ENCODE assay signal across 8 mouse cellular contexts in the genomic region with DNA sequence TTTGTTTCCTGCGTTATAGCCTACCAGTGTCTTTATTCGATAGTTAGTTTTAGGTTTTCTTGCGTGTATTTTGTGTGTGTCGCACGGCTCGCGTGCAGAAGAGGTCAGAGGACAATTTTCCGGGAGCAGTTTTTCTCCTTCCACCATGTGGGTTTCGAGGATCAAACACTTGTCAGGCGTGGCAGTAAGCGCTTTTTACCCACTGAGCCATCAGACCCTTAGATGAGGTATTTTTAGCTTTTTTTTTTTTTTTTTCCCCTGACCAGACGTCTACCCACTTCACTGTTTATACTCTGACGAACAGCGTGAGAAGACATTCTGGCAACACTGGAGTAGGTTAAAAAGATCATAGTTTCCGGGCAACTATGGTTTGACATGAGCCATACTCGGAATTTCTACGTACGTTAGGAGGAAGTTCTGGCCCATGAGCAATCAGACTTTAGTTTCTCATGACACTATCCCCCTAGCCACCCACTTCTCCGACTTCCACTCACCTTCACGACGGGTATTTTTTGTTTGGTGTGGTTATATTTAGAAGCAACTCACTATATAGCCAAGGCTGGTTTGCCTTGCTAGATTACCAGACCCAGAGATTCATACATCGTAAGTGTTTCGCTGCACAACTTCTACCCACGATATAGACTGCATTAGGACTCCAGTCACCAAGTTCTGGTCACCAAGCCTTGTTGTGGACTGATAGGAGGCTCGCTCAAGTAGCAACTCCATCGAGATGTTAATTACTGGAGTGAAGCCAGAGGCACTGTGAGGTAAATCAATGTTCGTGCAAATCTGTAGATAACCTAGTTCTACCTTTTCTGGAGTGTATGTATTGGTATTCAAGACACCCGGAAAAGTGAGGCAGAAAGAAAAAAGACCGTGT. TPM values are rescaled to one million over a fixed set of nuclear protein-coding genes. Genes with fewer than 3 reads are reported as not detected.
DNase-seq lines count a peak whose midpoint lies in the region; ATAC-seq and TF ChIP-seq lines count a peak whose summit lies in the region.

No protein-coding gene starts in this region.

- peak overlapping the region; percentile 89 for H3K4me2 ChIP-seq in limb, embryonic 11.5 days (ENCODE audit: low read depth, severe bottlenecking)

- peak overlapping the region; percentile 79; the same call in 1 of the 2 replicates for H3K9ac ChIP-seq in limb, embryonic 11.5 days (ENCODE audit: low read length)

- DNase-seq in gastrocnemius, adult 2 months: no peak
- no peak for DNase-seq in gastrocnemius, postnatal 25 days
- peak; percentile 19 to 27 for DNase-seq in CD8-positive naive resting alpha-beta T cell, adult 2 months (ENCODE audit: low read depth in 2 of 2, low spot score in 2 of 2)
- DNase-seq in forebrain, embryonic 10.5 days (ENCODE audit: extremely low spot score, low spot score): no peak
- no peak for DNase-seq in limb, embryonic 11.5 days (ENCODE audit: low spot score)
- peak; percentile 79 for DNase-seq in naive thymus-derived CD4-positive, alpha-beta T cell, adult 2 months (ENCODE audit: low read depth)
- no peak for DNase-seq in adrenal gland, adult 18-20 months (ENCODE audit: low spot score in 2 of 2)
- DNase-seq in adrenal gland, adult (ENCODE audit: inconsistent age in 2 of 2, low spot score in 1 of 2): no peak

- ATAC-seq in limb, embryonic 11.5 days (ENCODE audit: insufficient number of reproducible peaks, low FRiP score, low TSS enrichment, low read depth): peak; percentile 29; the same call in 1 of the 2 replicates

- TF ChIP-seq CTCF in gastrocnemius, adult 2 months (IDR thresholded peaks at IDR 0.05): no peak

- H3K27ac ChIP-seq in gastrocnemius, adult 2 months: peak overlapping the region; percentile 90
- H3K27ac ChIP-seq in forebrain, embryonic 10.5 days: peak overlapping the region; percentile 91
- H3K27ac ChIP-seq in limb, embryonic 11.5 days (replicated peaks; ENCODE audit: low read depth, low read length): no peak overlapping the region

- H3K36me3 ChIP-seq in forebrain, embryonic 10.5 days (replicated peaks): peaks cover 4% of the 10 kb centered on the region; the same call in 1 of the 2 replicates
- no peaks in the 10 kb centered on the region for H3K36me3 ChIP-seq in limb, embryonic 11.5 days (ENCODE audit: control insufficient read depth, insufficient read depth, low read length)

- peak overlapping the region; percentile 98 for H3K4me3 ChIP-seq in gastrocnemius, adult 2 months
- H3K4me3 ChIP-seq in forebrain, embryonic 10.5 days: peak overlapping the region; percentile 89
- H3K4me3 ChIP-seq in limb, embryonic 11.5 days (ENCODE audit: low read depth, low read length): peak overlapping the region; percentile 98

- 36% methylated on average over 29 of the region's 29 CpGs for WGBS in forebrain, embryonic 10.5 days
- WGBS in limb, embryonic 11.5 days: 34% methylated on average over 29 of the region's 29 CpGs

- intact Hi-C loops in gastrocnemius, adult 2 months (cut with DNase I): loop anchor here (2.0 to 5.0 kb wide), 2 partner anchors 42 to 83 kb away; a partner anchor contains a TSS

- H3K4me1 ChIP-seq in forebrain, embryonic 10.5 days: peaks cover 26% of the 10 kb centered on the region
- peaks cover 4% of the 10 kb centered on the region; the same call in 1 of the 2 replicates for H3K4me1 ChIP-seq in limb, embryonic 11.5 days (ENCODE audit: control insufficient read depth, insufficient read depth, low read length)

- no peaks in the 10 kb centered on the region for H3K27me3 ChIP-seq in forebrain, embryonic 10.5 days (ENCODE audit: poor library complexity, severe bottlenecking)
- no peaks in the 10 kb centered on the region for H3K27me3 ChIP-seq in limb, embryonic 11.5 days (ENCODE audit: control insufficient read depth, insufficient read depth, low read length)

- H3K9me3 ChIP-seq in forebrain, embryonic 10.5 days: no peaks in the 10 kb centered on the region
- no peaks in the 10 kb centered on the region for H3K9me3 ChIP-seq in limb, embryonic 11.5 days (ENCODE audit: control insufficient read depth, low read length)

RNA-seq across cellular contexts. Expression of a gene that starts 0.6 kb away (rescaled TPM):
- total RNA-seq in gastrocnemius, adult 2 months (2021): 10 to 100 TPM; 61.9 to 83.9 TPM
- 10 to 100 TPM; 52.7 to 61.0 TPM for total RNA-seq in gastrocnemius, postnatal 25 days (2021)
- polyA plus RNA-seq in forebrain, embryonic 10.5 days (2016; fragmentation: Nextera tagmentation; extraction: Ambion mirVana): 64.1 and 69.1 TPM in 2 replicates
- 45.0 and 49.8 TPM in 2 replicates for polyA plus RNA-seq in limb, embryonic 11.5 days (2014; fragmentation: Nextera tagmentation; extraction: Ambion mirVana)
- total RNA-seq in adrenal gland, adult 18-20 months (2021): 10 to 100 TPM; 61.2 to 63.0 TPM

RNA-seq across cellular contexts. Expression of a gene that starts 12.1 kb away (rescaled TPM):
- 10 to 100 TPM; 55.2 to 96.6 TPM for total RNA-seq in gastrocnemius, adult 2 months (2021)
- 10 to 100 TPM; 67.1 to 73.5 TPM for total RNA-seq in gastrocnemius, postnatal 25 days (2021)
- 33.1 and 35.8 TPM in 2 replicates for polyA plus RNA-seq in forebrain, embryonic 10.5 days (2016; fragmentation: Nextera tagmentation; extraction: Ambion mirVana)
- 23.2 and 31.4 TPM in 2 replicates for polyA plus RNA-seq in limb, embryonic 11.5 days (2014; fragmentation: Nextera tagmentation; extraction: Ambion mirVana)
- 100 to 1,000 TPM; 125 to 212 TPM for total RNA-seq in adrenal gland, adult 18-20 months (2021)

RNA-seq across cellular contexts. Expression of a gene that starts 39.3 kb away (rescaled TPM):
- 100 to 1,000 TPM; 164 to 181 TPM for total RNA-seq in gastrocnemius, adult 2 months (2021)
- 100 to 1,000 TPM; 122 to 134 TPM for total RNA-seq in gastrocnemius, postnatal 25 days (2021)
- 28.5 and 30.1 TPM in 2 replicates for polyA plus RNA-seq in forebrain, embryonic 10.5 days (2016; fragmentation: Nextera tagmentation; extraction: Ambion mirVana)
- 32.5 and 35.2 TPM in 2 replicates for polyA plus RNA-seq in limb, embryonic 11.5 days (2014; fragmentation: Nextera tagmentation; extraction: Ambion mirVana)
- total RNA-seq in adrenal gland, adult 18-20 months (2021): 10 to 100 TPM; 33.1 to 43.5 TPM

RNA-seq across cellular contexts. Expression of a gene that starts 52.3 kb away (rescaled TPM):
- total RNA-seq in gastrocnemius, adult 2 months (2021): 1 to 10 TPM; 3.7 to 3.9 TPM
- total RNA-seq in gastrocnemius, postnatal 25 days (2021): 1 to 10 TPM; 2.8 to 3.1 TPM
- polyA plus RNA-seq in forebrain, embryonic 10.5 days (2016; fragmentation: Nextera tagmentation; extraction: Ambion mirVana): 11.9 and 12.1 TPM in 2 replicates
- 6.7 and 7.2 TPM in 2 replicates for polyA plus RNA-seq in limb, embryonic 11.5 days (2014; fragmentation: Nextera tagmentation; extraction: Ambion mirVana)
- 1 to 10 TPM; 6.2 to 7.9 TPM for total RNA-seq in adrenal gland, adult 18-20 months (2021)

Comparison
In these comparisons a context has a peak if more than half of its experiments do, and no peak if none do; other contexts are left out.
1. DNase-seq: peak in CD8-positive naive resting alpha-beta T cell, adult 2 months (2 of 2) and naive thymus-derived CD4-positive, alpha-beta T cell, adult 2 months (single experiment); none in gastrocnemius, adult 2 months (single experiment), gastrocnemius, postnatal 25 days (single experiment), forebrain, embryonic 10.5 days (single experiment), limb, embryonic 11.5 days (single experiment), adrenal gland, adult 18-20 months (0 of 2) and adrenal gland, adult (0 of 2).
2. Peak in every context shown above with its lines, with median percentiles within 50 percentile points of each other: H3K4me3 ChIP-seq.